Mouse (Mus musculus) activated CD4-positive, CD25-positive, alpha-beta regulatory T cell, adult 4 months (primary cell): ENCODE measurements at regions not wholly inside any gene's neighbourhood (a gene's known extent, or its start where the extent isn't known, plus 50 kb on each side); places are given as distances from the start of the nearest gene placed in this dataset.

ENCODE experiments used
- ATAC-seq: one replicate; pipeline ENCODE4 v1.8.0; 2017

- ATAC-seq: no peak
Measured at GRCm38 (mm10) chr6:31109604-31110003, 150.7 kb upstream of the Klf14 start.

GRCm38 (mm10) chr6:31112293-31113077, 153.6 kb upstream of the Klf14 start:
- no peak for ATAC-seq

- no peak for ATAC-seq
Measured at GRCm38 (mm10) chr6:31113558-31114326, 154.9 kb upstream of the Klf14 start.

DNA sequence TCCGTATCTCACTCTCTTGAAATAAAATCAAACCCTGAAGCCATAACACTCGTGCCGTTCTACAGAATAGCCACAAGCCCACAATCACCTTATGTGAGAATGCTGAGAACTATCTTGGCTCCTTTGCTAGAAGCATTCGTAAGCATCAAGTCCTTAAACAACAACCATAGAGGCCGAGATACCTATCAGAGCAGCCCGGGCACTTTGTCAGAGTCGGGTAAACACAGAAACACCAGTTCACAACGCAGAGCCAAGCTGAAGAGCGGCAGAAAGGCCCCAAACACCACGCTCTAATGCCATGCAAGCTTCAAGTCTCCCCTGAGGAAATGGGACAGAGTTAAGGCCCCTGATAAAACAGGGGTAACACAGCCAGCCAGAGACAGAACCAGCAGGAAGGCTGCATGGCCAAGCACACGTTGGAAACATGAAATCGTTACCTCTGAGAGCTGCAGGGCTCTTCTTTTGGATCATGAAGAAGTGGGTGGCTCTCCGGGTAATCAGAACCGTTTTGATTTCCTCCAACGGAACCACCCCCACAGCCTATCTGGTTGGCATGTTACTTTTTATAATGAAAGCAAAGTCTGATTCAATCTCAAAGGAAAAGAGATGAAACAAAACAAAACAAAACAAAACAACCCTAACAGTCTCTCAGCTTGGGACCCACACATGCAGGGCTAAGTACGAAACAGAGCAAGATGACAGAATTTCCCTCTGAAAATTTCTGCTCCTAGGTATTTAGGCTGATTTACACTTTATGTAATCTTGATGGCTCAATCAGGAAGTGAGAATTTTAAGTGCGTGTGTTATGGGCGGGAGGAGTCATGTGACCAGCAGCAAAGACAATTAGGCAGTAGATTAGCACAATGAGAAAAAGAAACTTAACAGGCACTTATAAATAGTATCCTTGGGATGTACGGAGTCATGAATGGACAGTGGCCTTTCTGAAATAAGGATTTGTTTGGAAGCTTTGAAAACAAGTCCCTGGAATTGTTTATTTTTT, 155.8 kb upstream of the Klf14 start:
- peak; percentile 77 for ATAC-seq

DNA sequence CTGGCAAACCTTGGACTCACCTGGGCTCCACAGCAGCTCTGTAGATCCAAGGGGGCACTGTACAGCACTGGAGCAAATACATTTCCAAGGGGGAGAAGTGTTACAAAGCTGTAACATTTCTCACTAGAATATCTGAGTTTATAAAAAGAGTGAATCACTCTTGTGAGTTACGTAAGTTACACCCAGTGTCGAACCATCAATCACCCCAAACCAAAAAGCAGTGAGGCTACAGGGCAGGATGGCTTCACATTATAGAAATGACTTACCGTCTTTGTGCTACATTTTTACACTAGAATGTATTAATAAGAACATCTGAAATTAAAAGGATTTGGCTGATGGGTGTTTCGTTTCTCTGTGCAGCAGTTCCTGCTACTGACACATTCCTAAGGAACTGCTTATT, 156.7 kb upstream of the Klf14 start:
- ATAC-seq: no peak

GRCm38 (mm10) chr6:31116365-31116764, 157.5 kb upstream of the Klf14 start:
- no peak for ATAC-seq

DNA sequence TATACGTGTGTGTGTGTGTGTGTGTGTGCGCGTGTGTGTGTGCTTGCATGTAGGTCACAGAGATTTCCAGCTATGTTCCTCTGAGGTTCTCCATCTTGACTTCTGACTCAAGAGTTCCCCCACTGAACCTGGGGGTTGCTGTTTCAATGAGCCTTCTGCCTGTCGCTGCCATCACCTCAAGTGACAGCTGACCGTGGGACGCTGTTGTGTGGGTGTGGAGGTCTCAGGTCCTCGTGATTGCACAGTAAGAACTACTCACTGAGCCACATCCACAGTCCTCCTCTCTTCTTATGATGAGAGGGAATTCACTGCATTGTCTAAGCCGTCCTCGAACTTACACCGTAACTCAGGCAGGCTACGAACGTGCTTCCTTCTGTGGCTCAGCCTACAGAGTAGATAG, 158.8 kb upstream of the Klf14 start:
- no peak for ATAC-seq

DNA sequence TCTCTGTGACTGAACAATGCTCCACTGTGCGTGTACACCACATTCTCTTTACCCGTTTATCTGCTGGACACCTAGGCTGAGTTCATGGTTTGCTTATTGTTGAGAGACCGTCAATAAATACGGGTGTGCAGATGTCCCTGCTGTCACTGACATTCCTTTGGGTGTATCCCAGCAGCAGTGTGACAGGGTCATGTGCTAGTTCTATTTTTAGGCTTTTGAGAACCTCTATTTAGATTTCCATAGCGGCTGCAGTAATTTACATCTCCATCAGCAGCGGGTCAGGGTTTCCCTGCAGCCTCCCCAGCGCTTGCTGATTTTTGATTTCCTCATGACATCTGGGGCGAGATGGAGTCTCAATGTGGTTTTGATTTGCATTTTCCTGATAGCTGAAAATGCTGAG, 162.1 kb upstream of the Klf14 start:
- no peak for ATAC-seq

DNA sequence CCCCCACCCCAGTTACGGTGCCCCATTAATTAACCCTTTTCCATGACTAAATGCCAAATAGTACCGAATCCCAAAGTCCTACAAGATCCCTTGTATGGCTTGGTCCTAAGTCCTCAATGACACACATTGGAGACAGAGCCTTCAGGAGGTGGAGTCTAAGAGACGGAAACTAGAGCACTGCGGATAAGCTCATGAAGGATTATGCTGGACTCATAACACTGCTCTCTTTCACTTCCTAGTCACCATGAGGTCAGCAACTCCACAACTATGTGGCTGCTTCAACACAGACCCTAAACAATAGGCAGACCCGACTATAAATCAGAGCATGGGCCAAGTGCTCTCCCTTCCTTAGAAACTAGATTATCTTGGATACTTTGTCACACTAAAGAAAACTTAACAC, 164.0 kb upstream of the Klf14 start:
- no peak for ATAC-seq

DNA sequence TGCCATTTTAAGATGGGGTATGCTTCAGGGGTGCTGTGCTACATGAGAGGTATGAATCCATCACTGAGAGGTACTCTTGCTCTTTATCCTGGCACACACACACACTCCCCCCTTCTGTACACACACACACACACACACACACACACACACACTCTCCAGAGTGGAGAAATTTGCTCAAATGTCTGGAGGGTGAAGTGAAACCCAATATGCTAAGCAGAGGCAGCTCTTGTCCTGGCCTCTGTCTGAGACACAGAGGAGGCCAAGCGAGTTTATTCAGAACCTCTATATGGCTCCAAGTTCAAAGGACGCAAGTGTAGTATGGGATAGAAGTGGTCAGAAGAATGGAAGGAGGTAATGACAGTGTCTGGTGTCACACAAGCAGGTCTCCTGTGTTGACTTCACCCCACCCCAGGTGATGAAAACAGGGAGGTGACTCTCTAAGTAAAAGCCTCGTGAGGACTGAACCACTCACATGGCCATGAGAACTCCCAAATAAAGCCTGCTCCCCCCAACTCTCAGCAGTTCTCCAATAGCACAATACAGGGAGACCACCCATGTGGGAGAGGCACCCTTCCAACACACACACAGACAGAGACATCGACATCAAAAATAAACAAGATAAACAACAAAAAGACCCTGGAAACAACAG, 164.6 kb upstream of the Klf14 start:
- no peak for ATAC-seq

GRCm38 (mm10) chr6:31124076-31124475, 165.2 kb upstream of the Klf14 start:
- ATAC-seq: no peak

DNA sequence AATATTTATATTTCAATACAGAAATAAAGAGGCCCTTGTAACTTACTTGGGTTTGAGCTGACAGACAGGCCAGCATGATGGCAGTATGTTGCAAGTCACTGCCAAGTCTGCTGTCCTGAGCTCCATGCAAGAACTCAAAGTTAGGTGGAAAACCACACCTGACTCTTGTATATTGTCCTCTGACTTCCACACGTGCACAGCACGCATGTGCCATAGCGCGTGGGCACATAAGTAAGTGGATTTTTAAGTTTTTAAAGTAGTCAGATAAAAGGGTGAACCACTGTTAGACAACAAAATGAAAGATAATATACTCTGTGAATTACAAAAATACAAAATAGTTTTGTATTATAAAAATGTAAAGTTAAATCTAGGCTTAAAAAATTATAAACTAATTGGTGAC, 166.0 kb upstream of the Klf14 start:
- ATAC-seq: no peak

DNA sequence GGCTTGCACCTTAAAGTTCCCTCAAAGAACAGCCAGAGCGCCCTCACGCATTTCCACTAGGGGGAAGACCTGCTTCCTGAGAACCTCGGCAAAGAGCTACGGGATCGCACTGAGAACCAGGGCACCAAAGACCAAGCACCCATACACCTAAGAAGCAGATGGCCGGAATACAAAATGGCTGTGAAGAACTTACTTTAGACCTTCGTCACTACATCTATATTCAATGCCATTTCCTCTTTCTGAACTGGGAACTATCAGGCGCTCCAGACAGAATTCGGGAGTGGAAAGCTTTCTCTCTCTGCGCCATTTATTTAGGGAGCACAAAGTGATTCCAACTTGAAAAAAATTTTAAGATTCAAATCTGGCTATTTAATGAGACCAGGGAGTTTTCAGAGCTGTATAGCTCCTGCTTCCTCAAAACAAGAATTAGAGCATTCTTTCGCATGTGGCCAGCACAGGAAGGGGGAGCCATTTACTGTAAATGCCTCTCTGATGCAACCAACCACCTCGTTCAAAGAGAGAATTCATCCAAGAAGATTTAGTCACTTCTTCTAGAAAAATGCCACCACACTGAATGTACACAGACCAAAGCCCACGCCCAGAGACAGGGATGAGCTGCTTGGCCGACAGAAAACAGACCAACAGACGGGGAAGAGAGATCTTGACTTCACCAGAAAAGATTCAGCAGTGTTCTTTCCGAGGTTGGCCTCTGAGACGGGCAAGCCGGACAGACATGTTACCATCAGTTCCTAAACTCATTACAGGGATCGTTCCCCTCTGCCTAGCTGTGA, 166.6 kb upstream of the Klf14 start:
- ATAC-seq: peak; percentile 26

GRCm38 (mm10) chr6:31126131-31126871, 167.4 kb upstream of the Klf14 start:
- peak; percentile 81 for ATAC-seq

GRCm38 (mm10) chr6:31129170-31129569, 170.3 kb upstream of the Klf14 start:
- no peak for ATAC-seq

- no peak for ATAC-seq
Measured at GRCm38 (mm10) chr6:31129987-31130386, 171.1 kb upstream of the Klf14 start.

GRCm38 (mm10) chr6:31130522-31130921, 171.6 kb upstream of the Klf14 start:
- no peak for ATAC-seq

DNA sequence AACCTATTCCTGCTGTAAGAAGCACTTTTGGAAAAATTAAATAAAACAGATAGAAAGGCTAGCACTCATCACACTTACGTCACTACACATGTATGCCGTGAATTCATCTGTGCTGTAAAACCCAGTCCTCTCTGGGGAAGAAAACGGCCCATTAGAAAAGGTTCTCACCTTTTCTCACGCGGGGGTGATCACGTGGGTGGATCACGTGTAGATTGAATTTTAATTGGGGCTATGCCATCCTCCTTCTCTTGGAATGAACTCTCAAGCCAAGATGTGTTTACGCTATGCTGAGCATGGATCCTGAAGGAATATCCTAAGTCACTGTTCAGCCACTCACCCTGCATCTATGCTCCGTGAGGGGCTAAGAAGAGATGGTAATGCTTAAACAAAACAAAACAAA, 172.8 kb upstream of the Klf14 start:
- no peak for ATAC-seq

DNA sequence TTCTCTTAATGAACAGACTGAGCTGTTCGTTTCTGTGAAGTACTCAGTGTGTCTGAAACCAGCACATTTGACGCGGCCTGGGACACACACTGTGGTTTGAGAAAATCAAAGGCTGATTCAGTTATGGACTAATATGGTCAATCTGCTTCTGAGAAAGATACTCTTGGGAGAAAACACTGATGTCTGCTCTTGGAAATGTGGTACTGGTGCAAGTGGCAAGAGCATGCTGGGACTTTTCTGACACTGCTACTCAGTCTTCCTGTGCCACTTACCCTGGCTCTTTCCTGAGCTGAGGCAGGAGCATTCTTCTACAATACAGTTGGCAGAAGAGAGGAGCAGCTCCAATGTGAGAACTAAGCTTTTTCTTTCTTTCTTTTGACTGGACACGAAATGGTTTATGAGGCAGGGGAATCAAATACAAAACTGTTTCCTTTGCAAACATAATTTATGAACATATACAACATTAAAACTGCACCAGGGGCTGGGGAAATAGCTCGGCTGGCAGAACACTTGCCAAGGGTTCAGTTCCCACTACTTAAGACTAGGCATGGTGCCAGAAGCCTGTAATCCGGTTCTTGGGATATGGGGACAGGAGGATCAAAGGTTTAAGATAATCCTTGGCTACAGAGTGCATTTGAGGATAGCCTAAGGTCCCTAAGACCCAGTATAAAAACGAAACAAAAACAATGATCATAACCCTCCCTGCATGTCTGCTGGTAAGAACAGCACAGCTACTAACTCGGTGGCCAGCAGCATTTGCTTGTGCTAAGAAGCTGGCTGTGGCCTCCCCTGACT, 173.7 kb upstream of the Klf14 start:
- ATAC-seq: peak; percentile 33
